Mouse (Mus musculus): ENCODE measurements around the gene Tmod2.
"Not testable (repeated sequence)": the region's sequence is repeated elsewhere in the genome, so short reads cannot be mapped to it uniquely, and the experiment has no call there.

Gene Tmod2

GRCm38 (mm10) chr9:75610571-75611493 lies at the start of gene Tmod2:
Gene Tmod2 (minus strand): TSS chr9:75611325.
- no peak for DNase-seq (ENCODE audit: low read depth, low spot score)

- DNase-seq (ENCODE audit: low read depth, low spot score) = no peak
Measured at GRCm38 (mm10) chr9:75660917-75661316, 49.8 kb upstream of the Tmod2 start.

- DNase-seq (ENCODE audit: low read depth, low spot score) = not testable (repeated sequence)
Measured at GRCm38 (mm10) chr9:75656456-75656855, 45.3 kb upstream of the Tmod2 start.

- DNase-seq (ENCODE audit: low read depth, low spot score) = no peak
Measured at GRCm38 (mm10) chr9:75653981-75654911, 43.1 kb upstream of the Tmod2 start.

- DNase-seq (ENCODE audit: low read depth, low spot score) = no peak
Measured at GRCm38 (mm10) chr9:75645405-75645804, 34.3 kb upstream of the Tmod2 start.

GRCm38 (mm10) chr9:75634226-75634625 lies 23.1 kb upstream of the Tmod2 start:
- no peak for DNase-seq (ENCODE audit: low read depth, low spot score)

- DNase-seq (ENCODE audit: low read depth, low spot score) = no peak
Measured at GRCm38 (mm10) chr9:75633603-75634002, 22.5 kb upstream of the Tmod2 start.

GRCm38 (mm10) chr9:75632902-75633301 lies 21.8 kb upstream of the Tmod2 start:
- no peak for DNase-seq (ENCODE audit: low read depth, low spot score)

- no peak for DNase-seq (ENCODE audit: low read depth, low spot score)
Measured at GRCm38 (mm10) chr9:75632111-75632510, 21.0 kb upstream of the Tmod2 start.

- DNase-seq (ENCODE audit: low read depth, low spot score) = no peak
Measured at GRCm38 (mm10) chr9:75630823-75631454, 19.8 kb upstream of the Tmod2 start.

- no peak for DNase-seq (ENCODE audit: low read depth, low spot score)
Measured at GRCm38 (mm10) chr9:75626308-75626604, 15.1 kb upstream of the Tmod2 start.

- DNase-seq (ENCODE audit: low read depth, low spot score) = no peak
Measured at GRCm38 (mm10) chr9:75625556-75626307, 14.6 kb upstream of the Tmod2 start, which contains the start of gene Lysmd2. Gene Lysmd2 (plus strand): TSS chr9:75625741.

GRCm38 (mm10) chr9:75624983-75625555 lies 13.9 kb upstream of the Tmod2 start:
- no peak for DNase-seq (ENCODE audit: low read depth, low spot score)

- no peak for DNase-seq (ENCODE audit: low read depth, low spot score)
Measured at GRCm38 (mm10) chr9:75621428-75621827, 10.3 kb upstream of the Tmod2 start.

GRCm38 (mm10) chr9:75619761-75620160 lies 8.6 kb upstream of the Tmod2 start:
- DNase-seq (ENCODE audit: low read depth, low spot score) = not testable (repeated sequence)

- DNase-seq (ENCODE audit: low read depth, low spot score) = no peak
Measured at GRCm38 (mm10) chr9:75618836-75619400, 7.8 kb upstream of the Tmod2 start.

- no peak for DNase-seq (ENCODE audit: low read depth, low spot score)
Measured at GRCm38 (mm10) chr9:75616560-75616959, 5.4 kb upstream of the Tmod2 start.

GRCm38 (mm10) chr9:75609965-75610364 lies 1.2 kb downstream of the Tmod2 start:
- no peak for DNase-seq (ENCODE audit: low read depth, low spot score)

- DNase-seq (ENCODE audit: low read depth, low spot score) = no peak
Measured at GRCm38 (mm10) chr9:75609505-75609904, 1.6 kb downstream of the Tmod2 start.

GRCm38 (mm10) chr9:75607496-75607895 lies 3.6 kb downstream of the Tmod2 start:
- DNase-seq (ENCODE audit: low read depth, low spot score) = no peak

All from retina, adult 2 months (tissue).